Mouse (Mus musculus) lung, postnatal 14 days (tissue): ENCODE measurements at regions not wholly inside any gene's neighbourhood (a gene's known extent, or its start where the extent isn't known, plus 50 kb on each side); places are given as distances from the start of the nearest gene placed in this dataset.
"Not testable (repeated sequence)": the region's sequence is repeated elsewhere in the genome, so short reads cannot be mapped to it uniquely, and the experiment has no call there.

Experiments used
- DNase-seq: peaks from one replicate; pipeline ENCODE4 v3.0.0; 2021

DNA sequence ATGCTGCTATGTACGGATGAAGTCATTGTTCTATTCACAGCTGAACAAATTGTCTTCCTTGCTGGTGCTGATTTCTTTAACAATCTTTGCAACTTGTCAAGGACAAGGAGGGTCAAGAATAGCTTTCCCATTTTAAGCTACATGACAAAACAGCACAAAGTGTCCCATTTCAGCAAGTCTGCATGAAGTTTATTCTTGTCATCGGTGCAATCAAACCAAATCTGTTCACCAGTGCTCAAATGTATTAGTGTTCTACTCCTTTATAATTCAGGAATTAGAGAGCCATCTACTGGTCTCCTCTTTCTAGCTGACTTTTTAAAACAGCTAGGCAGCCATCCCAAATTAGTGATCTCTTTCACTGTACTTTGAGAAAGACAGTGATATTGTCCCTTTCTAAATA lies 1040.8 kb downstream of the Galc start:
- no peak for DNase-seq

DNA sequence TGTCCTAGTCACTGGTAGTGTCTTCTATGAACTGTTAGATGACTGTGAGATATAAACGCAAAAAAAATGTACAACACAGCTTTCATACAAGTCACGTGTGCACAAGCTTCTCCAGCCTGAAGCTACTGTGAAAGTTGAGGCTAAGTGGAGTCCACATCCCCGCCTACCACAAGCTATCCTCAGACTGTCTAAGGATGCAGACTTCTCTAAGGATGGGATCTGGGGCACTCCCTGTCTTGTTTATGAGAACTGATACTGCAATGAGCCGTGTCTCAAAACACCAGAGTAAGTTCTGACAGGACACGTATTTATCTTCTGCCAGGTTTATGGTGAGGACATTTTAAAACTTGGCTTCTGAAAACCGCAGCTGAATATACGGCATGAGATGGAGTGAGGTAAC lies 1041.7 kb downstream of the Galc start:
- no peak for DNase-seq

DNA sequence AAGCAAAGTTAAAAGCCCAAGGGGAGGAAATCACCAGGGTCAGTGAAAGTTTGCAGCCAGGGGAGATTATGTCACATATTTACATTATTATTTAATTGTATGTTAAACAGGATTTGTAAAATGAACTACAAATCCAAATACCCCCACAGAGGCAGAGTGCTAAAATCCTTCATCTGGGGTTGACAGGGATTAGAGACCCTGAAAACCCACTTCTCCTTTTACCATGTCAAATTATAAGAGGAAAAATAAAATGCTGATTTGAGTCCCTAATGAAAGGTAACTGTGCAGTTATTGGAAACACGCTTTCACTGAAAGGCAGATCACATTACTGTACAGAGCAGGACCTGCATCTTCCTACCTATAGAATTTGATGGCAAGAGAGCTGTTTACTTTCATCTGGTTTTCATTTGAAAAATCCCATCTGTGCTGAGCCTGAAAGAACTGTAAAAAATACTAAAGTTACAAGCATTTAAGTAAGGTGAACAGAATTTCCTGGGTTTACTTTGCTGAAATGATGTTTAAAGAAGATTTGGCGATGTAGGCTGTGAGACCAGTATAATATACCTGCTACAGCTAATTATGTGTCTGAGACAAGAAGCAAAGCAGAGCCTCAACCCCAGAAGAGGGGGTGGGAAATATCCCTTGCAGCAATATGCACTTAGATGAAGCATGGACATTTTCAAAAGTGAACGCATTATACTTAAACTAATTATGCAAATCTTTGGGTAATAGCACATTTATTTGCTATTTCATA lies 1055.4 kb downstream of the Galc start:
- no peak for DNase-seq

DNA sequence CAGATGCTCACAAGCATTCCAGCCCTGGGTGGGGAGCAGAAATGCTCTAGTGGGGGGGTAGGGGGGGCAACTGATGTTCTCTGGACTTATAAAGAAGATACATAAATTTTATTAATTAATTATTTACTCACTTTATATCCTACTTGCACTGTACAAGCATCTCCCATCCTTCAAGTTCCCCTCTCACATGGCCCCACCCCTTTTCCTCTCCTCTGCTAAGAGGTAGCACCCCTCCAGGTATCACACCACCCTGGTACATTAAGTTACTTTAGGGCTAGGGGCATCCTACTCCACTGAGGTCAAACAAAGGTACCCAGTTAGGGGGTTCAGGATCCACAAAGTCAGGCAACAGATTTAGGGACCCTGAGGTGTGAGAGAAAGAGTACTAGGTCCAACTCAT lies 1097.4 kb downstream of the Galc start:
- no peak for DNase-seq

DNA sequence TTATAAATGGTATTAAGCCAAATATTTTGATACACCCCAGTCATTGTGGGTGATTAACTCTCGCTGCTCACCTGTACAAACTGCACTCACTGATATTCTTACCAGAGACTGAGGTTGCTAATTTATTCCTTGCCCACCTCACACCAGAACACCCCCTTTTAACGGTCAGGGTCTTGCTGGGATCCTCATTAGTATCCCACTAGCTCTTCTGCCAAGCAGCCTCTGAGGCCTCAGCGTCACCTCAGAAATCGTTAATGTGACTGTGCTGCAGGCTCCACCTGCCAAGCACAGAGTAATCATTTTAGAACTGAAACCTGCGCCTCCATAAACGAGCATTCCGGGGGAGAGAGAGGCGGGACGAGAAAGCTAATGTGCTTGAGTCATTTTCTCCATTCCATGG lies 1097.8 kb downstream of the Galc start:
- no peak for DNase-seq

DNA sequence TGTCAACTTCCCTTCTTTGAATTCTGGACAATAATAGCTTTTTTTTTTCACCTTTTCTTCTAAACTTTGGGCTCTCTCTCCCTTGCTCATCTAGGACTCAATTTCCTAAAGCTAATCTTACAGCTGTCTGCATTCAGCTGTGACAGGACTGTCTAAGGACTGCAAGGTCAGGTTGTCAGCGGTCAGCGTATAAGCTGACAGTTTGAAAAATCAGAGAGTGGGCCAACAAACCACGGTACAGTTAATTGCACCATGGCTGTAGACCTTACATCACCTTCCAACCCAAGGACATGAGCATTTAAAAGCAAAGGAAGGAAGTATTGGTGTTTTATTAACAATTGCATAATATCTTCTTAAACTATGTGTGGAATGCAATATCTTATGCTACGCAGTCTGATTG lies 1100.9 kb downstream of the Galc start:
- no peak for DNase-seq

DNA sequence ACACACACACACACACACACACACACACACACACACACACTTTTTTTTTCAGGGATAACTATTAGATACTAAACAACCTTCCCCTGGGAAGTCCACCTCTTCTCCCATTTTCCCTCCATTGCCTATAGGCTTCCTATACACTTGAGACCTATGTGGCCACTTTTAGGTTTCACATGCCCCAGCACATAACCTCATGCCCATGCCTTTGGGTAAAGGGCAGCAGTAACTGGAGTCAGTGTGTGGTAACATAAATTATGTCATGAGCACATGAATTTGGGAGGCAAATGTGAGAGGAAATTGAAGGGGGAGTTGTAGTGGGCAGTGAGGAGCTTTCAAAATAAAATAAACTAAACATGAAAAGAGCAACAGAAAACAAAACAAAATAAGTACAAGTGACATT lies 1101.5 kb downstream of the Galc start:
- no peak for DNase-seq

DNA sequence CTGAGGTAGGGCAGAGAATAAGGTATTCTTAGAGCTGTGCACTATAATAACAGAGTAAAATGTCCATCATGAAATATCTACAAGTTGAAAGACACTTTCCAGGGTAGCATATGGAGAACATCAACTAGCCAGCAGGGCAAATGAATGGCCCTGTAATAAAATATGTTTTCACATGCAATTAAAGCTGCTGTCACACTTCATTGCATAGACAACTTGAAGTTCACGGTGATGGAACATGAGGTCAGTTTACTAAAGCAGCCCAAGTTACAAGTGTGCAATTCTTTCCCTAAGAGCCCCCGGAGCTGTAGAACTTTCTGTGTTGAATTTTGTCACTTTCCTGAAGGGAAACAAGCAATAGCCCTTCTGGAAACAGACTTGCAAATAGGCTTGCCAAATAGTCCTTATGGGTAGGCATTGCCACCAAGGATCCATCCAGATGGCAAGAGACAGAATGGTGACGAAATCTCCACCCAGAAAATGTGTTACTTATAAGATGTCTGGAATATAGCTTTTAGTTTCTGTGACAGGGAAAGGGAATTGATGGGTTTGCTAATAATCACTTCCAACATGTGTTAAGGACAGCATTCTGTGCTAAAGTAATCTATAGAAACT lies 1102.7 kb downstream of the Galc start:
- no peak for DNase-seq

DNA sequence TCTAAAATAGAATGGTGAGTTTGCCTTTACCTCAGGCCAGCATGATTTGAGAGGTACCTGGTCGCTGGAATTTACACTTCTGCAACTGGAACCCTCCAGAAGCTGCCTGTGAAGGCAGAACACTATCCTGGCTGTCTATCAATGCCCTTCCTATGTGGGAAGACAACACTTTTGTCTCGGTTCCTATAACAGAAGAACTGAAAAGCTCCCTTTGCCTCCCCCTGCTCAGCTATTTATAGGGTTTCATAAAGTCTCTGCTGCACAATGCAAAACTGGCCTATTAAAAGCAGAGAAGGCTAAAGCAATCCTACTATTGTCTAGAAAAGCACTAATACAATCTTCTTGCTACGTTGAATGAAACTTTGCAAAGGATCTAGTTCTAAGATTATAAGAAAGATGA lies 1116.5 kb downstream of the Galc start:
- no peak for DNase-seq

DNA sequence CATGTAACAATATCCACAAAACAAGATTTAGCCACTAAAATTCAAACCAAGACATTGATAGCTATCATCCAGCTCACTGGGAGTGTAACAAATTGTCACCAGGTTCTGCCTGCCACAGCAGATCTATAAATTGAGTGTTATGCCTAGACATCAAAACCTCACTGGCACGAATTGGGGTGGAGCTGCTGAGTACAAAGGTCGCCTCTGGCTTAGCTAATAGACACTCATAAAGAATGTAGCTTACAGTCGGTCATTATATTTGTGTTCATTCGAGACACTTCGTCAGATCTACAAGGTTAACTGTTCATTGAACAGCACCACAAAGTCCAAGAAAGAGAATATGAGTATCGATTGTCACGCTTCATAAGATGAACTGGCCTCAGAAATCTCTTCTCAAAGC lies 1121.3 kb downstream of the Galc start:
- no peak for DNase-seq

DNA sequence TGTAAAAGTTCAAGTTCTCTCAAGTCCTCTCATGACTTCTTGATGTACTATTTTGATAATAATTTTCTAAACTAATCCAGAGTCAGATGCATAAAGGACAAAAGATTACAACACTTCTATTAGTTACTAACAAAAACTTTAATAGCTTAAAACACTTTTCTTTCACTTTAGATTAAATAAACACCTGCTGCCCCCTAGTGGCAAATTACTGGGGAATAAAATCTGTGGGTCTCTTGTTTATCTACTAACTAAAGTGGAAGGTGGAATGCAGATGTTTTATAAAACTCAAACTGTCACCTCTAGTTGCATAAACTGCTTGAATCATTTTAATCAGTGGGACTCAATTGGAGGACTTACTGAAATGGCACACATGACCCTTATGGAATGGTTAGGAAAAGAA lies 1129.0 kb downstream of the Galc start:
- DNase-seq, result peak; percentile 15

DNA sequence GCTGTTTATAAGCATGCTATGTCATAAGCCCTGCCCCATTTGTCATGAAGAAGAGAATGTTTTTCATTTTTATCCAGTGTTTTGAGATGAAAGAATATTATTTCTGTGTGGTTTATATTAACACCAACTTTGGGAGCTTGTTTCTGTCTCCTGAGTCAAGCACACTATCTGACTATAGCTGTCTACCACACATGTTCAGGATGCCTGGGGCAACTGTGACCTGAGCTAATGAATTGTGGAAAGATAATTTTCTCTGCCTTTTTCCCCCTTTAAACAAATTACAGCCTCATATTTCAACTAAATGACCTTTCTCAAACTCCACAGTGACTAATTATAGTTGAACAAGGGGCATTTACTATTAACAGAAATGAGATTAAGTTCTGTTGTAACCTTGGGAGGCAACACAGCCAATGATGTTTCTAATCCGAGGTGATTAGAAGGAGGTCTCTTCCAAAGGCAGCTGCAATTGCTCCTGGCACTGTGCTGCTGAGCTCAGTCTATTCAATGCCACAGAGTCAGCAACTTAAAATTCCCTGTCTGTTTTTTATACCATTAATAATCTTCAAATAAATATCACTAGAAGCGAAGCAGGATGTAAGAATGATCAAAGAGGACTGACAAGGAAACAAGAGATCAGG lies 1168.6 kb downstream of the Galc start:
- no peak for DNase-seq

DNA sequence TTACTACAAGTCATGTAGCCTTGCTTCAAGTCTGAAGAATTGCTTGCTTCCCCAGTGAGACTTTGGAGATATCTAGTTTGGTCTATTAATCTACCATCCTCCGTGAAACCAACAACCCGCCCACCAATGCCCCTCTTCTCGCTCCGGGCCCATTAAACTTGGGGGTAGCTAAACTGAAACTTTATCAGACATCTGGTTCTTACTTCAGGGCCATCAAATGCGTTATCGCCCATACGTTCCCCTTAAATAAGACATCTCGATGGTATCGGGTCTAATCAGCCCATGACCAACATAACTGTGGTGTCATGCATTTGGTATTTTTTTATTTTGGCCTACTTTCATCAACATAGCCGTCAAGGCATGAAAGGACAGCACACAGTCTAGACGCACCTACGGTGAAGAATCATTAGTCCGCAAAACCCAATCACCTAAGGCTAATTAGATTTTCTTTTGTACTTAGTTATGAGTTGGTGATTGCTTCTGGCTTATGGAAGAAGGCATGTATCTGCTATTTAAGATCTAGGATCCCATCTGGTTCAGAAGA lies 1197.8 kb downstream of the Galc start:
- DNase-seq, result not testable (repeated sequence)

DNA sequence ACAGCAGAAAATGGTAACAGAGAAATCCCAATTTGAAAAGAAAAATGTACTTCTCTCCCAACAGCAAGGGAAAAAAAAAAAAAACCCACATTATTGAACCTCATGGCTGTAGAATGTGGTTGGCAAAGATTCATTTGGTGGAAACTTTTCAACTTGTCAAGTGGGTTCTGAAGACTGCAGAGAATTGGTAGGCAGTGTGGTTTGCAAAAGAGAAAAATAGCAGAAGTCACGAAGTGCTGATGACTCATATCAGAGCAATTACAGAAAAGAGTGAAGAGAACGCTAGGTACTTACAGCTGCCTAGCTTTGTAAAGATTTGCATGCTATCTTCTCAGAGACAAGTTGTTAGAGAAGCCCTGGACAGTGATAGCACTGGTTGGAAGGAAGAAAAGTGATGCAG lies 1211.6 kb downstream of the Galc start:
- DNase-seq, result no peak
